Mouse (Mus musculus) liver, embryonic 14.5 days (tissue): Measurements from ENCODE around the gene Egln3.

Experiments
- CTCF ChIP-seq: IDR thresholded peaks from 2 replicates; pipeline ENCODE4 v1.5.1; 2016; ENCODE audit warnings: antibody characterized with exemption, low read depth, control low read depth
- EP300 ChIP-seq: IDR thresholded peaks from 2 replicates; pipeline ENCODE4 v1.6.1; 2016; ENCODE audit warnings: antibody characterized with exemption, low read depth

- TF ChIP-seq EP300 (no peak), CTCF (peak; percentile 57)
These were observed 1.5 kb upstream of the Egln3 start for GRCm38 (mm10) chr12:54205195-54205594.
